Mouse (Mus musculus): ENCODE data around the gene Apoh.

DNA sequence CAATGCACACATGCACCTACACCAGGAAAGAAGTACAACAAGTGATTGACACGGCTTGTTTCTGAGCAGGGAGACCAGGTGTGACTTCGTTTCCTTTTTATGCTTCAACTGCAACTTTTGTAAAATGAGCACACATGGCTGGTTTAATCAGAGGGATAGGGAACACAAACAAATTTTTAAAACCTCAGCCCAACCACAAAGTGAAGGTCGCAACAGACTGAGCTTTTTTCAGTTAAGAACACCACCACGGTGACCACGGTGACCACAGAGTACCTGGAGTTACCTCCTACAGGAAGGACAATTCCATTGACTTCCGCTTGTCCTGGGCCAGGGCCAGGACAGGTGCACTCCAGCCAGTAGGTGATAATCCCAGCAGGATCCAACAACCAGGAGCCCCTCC lies 25.3 kb upstream of the Apoh start:
- TF ChIP-seq EP300 (optimal IDR thresholded peaks at IDR 0.05) (no peak), CTCF (IDR thresholded peaks at IDR 0.05; ENCODE audit: low read depth) (no peak)

Data from stomach, postnatal 0 days (tissue).